Mouse (Mus musculus): ENCODE data around the gene Grid1. TPM values are rescaled to one million over a fixed set of nuclear protein-coding genes. Genes with fewer than 3 reads are reported as not detected.

The Grid1 gene
- total RNA-seq, 2 experiments from 2014 or later = 44.9 to 47.4 TPM

DNA sequence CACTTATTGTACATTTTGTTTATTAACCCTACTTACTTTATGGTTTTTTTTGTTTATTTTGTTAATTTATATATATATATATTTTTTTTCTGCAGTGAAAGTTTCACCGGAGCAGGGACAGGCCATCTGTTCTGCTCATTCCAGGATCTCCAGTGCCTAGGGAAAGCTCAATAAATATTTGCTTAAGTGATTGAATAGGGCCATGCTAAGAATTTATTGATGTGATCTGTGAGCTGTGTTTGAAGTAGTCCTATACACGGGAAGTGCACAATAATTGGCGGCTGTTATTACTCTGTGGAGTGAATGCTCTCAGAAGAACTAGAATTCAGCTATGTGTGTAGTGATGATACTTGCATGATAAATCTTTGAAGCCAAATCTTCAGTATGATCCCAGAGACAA is 234.2 kb downstream of the Grid1 start:
- intact Hi-C loops (cut with DNase I) = no loop called here
- no peak for DNase-seq (ENCODE audit: low spot score in 2 of 2)

- intact Hi-C loops (cut with DNase I) = loop anchor here (10.0 kb wide), 2 partner anchors 110 to 250 kb away; partner anchors contain the start of gene Grid1
- DNase-seq (ENCODE audit: low spot score in 2 of 2) = peak; percentile 61 to 62
Observed at GRCm38 (mm10) chr14:35074636-35075035, 254.7 kb downstream of the Grid1 start.

GRCm38 (mm10) chr14:35079954-35080353 is 260.0 kb downstream of the Grid1 start:
- DNase-seq (ENCODE audit: low spot score in 2 of 2) = no peak
- intact Hi-C loops (cut with DNase I) = loop anchor here (10.0 kb wide), 2 partner anchors 115 to 255 kb away; partner anchors contain the start of gene Grid1

GRCm38 (mm10) chr14:35092646-35093045 is 272.7 kb downstream of the Grid1 start:
- intact Hi-C loops (cut with DNase I) = no loop called here
- no peak for DNase-seq (ENCODE audit: low spot score in 2 of 2)

DNA sequence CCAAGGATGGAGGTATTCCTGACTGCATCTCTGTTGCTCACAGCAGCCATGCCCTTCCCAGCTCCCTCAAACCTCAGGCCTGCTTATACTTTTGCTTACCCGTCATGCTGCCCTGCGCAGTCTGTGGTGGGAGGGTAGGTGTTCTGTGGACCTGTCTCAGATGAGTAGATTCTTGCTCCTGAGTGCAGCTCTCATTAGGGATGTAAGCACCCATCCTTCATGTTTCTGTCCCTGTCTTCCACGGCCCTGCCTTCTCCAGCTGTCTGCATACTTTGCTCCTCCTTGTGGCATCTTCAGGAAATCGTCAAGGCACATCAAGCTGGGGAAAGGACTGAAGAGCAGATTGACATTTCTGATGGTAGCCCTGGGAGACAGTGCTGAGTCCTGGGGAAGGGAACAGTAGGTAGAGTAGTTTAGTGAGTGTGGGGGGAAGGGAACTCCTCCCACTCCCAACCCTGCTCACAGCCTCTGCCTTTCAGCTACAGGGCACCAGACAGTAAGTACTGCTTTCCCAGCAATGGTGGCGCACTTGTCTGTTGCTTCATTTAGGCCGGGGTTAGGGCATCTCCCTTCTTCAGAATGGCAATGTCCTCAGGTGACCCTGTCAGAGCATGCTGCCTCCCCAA is 273.8 kb downstream of the Grid1 start:
- peak in 1 of 2 experiments; percentile 31 for DNase-seq (ENCODE audit: low spot score in 2 of 2)
- intact Hi-C loops (cut with DNase I) = no loop called here

GRCm38 (mm10) chr14:35095506-35096059 is 275.7 kb downstream of the Grid1 start:
- intact Hi-C loops (cut with DNase I) = no loop called here
- no peak for DNase-seq (ENCODE audit: low spot score in 2 of 2)

DNA sequence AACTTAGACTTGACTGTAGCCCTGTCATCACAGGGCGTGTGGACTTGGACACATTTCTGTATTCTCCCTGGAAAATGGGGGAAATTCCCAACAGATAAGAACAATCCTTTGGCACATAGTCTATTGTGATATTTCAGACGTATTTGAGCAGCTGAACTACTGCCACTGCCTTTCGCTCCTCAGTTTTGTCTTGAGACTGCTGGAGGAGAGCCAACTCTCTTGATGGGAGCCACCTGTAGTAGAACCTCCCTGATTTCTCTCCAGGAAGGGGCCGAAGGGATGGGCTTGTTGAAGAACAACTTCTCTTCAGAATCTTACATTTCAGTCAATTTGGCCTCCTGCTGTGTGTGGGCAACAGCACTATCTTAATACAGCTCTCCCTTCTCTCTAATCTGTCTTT is 276.2 kb downstream of the Grid1 start:
- DNase-seq (ENCODE audit: low spot score in 2 of 2) = no peak
- intact Hi-C loops (cut with DNase I) = no loop called here

- peak in 1 of 2 experiments; percentile 41 for DNase-seq (ENCODE audit: low spot score in 2 of 2)
- intact Hi-C loops (cut with DNase I) = no loop called here
Observed at GRCm38 (mm10) chr14:35097166-35097565, 277.3 kb downstream of the Grid1 start.

DNA sequence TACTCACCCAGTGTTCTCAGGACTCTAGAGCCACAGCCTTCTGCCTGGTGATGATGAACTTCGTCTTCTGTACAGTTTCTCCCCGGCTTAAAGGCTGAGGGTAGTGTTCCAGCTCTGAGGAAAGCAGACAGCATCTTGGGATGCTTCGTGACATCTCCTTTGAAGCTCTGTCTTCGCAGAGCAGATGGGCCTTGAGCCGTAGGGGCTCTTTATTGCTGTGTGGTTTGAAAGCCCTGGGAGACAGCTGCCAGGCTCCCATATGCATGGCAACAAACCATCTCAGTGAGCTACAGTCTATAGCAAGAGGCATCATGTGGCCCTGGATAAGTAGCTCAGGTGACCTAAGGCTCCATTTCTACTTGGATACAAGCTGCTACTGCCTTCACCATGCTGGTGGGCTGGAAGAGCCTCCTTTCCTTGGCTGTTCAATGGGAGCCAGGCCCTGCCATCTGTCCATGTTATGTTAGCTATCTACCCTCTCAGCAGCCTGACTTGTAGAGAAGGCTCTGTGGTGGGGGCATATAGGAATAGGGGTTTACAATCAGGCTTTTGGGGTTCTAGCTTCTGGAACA is 283.8 kb downstream of the Grid1 start:
- DNase-seq (ENCODE audit: low spot score in 2 of 2) = peak in 1 of 2 experiments; percentile 26
- intact Hi-C loops (cut with DNase I) = no loop called here

GRCm38 (mm10) chr14:35107596-35107995 is 287.7 kb downstream of the Grid1 start:
- intact Hi-C loops (cut with DNase I) = no loop called here

DNA sequence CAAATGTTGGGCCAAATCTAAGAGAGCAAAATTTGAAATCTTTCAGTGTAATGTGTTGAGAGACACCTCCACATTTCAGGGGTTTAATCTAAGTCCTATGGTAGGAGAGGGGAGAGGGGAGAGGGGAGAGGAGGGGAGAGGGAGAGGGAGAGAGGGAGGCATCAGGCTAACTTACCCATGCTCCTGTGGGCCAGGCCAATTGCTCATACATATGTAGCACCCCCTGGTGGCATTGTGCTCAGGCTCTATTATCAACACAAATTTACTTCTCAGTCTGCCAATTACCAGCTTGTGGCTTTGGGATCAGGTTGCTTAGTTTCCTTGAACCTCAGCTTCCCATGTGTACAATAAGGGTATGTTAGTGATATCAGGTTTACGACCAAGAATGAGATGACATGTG is 291.0 kb downstream of the Grid1 start:
- intact Hi-C loops (cut with DNase I) = no loop called here
- no peak for DNase-seq (ENCODE audit: low spot score in 2 of 2)

More at GRCm38 (mm10) chr14:35107596-35107995, 287.7 kb downstream of the Grid1 start:
- no peak for DNase-seq (ENCODE audit: low spot score in 2 of 2)

GRCm38 (mm10) chr14:35112327-35113275 is 292.7 kb downstream of the Grid1 start:
- intact Hi-C loops (cut with DNase I) = no loop called here
- DNase-seq (ENCODE audit: low spot score in 2 of 2) = no peak

DNA sequence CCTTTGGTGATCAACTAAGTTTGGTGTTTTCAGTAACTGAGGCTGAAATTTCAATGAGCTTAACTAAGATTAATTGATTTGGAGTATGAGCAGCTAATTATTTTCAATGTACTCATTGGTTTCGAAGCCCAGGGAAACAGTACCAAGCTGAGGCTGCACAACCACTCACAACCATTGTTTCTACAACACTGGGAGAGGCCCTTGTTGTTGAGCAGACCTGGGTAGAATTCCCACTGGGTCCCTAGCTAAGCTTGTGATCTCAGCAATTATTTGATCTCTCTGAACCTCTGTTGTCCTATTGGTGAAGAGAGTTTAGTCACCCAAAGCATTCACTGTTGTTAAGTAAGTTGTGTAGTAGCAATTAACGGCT is 293.4 kb downstream of the Grid1 start:
- DNase-seq (ENCODE audit: low spot score in 2 of 2) = no peak
- intact Hi-C loops (cut with DNase I) = no loop called here

DNA sequence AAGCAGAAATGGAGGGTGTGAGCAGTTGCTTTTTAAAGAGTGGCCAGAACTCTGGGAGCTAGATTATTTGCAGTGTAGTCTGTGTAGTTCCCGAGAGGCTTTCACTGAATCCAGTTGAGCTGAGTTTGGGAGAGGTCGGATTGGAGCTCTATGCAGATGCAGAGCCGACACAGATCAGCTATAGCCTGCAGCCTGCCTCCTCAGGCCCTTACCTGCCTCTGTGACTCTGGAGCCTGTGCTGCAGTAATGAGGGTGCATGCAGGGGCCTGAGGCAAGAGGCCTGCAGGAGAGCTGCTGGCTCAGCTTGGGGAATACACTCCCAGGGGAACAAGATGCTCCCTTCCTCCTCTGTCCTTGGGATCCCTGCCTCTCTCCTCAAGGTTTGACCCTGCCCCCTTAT is 296.0 kb downstream of the Grid1 start:
- intact Hi-C loops (cut with DNase I) = no loop called here
- no peak for DNase-seq (ENCODE audit: low spot score in 2 of 2)

- intact Hi-C loops (cut with DNase I) = no loop called here
- no peak for DNase-seq (ENCODE audit: low spot score in 2 of 2)
Observed at GRCm38 (mm10) chr14:35120089-35120488, 300.2 kb downstream of the Grid1 start.

DNA sequence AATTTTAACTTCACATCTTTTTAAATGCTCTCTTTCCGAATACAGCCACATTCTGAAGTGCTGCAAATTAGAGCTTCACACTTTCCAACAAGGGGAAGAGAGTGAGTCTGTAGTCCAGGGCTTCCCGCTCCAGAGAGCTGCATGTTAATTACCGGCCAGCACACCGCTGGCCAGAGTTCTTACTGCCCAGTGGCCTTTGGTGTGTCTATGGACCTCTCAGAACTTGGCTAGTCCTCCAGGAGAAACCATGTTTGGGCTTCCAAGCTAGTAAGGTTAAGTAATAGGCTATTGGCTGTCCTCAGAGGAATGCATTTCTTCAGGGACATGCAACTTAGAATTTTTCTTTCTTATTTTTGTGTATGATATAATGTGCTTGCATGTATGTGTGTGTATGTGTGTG is 301.0 kb downstream of the Grid1 start:
- no peak for DNase-seq (ENCODE audit: low spot score in 2 of 2)

GRCm38 (mm10) chr14:35122111-35122510 is 302.2 kb downstream of the Grid1 start:
- peak; percentile 64 to 71 for DNase-seq (ENCODE audit: low spot score in 2 of 2)
- intact Hi-C loops (cut with DNase I) = no loop called here

More for the DNA sequence above, 301.0 kb downstream of the Grid1 start:
- intact Hi-C loops (cut with DNase I) = no loop called here

- intact Hi-C loops (cut with DNase I) = no loop called here
- no peak for DNase-seq (ENCODE audit: low spot score in 2 of 2)
Observed at GRCm38 (mm10) chr14:35123260-35123875, 303.5 kb downstream of the Grid1 start.

- intact Hi-C loops (cut with DNase I) = no loop called here
- no peak for DNase-seq (ENCODE audit: low spot score in 2 of 2)
Observed at GRCm38 (mm10) chr14:35127616-35128015, 307.7 kb downstream of the Grid1 start.
